Mouse (Mus musculus) left cerebral cortex, postnatal 25 days (tissue): ENCODE data around the gene Zkscan14. TPM values are rescaled to one million over a fixed set of nuclear protein-coding genes. Genes with fewer than 3 reads are reported as not detected.
"Not testable (repeated sequence)": the region's sequence is repeated elsewhere in the genome, so short reads cannot be mapped to it uniquely, and the experiment has no call there.

Experiments used
- DNase-seq, 2 experiments: peaks; one replicate each; pipeline ENCODE4 v3.0.0; 2022; ENCODE audit warnings: low spot score in 2 of 2, mixed read lengths in 1 of 2
- intact Hi-C: fragments of 180-260 bp; cut with DNase I; formaldehyde crosslinking; loops from one replicate; pipeline ENCODE4 v1.15.1; 2025
- total RNA-seq, 2 experiments: library from RNA; stranded (reverse); gene quantifications; 2 replicates each; pipeline ENCODE4 v1.2.3; 2021

Zkscan14 gene
- total RNA-seq = 10 to 100 TPM; 11.5 to 12.6 TPM

DNA sequence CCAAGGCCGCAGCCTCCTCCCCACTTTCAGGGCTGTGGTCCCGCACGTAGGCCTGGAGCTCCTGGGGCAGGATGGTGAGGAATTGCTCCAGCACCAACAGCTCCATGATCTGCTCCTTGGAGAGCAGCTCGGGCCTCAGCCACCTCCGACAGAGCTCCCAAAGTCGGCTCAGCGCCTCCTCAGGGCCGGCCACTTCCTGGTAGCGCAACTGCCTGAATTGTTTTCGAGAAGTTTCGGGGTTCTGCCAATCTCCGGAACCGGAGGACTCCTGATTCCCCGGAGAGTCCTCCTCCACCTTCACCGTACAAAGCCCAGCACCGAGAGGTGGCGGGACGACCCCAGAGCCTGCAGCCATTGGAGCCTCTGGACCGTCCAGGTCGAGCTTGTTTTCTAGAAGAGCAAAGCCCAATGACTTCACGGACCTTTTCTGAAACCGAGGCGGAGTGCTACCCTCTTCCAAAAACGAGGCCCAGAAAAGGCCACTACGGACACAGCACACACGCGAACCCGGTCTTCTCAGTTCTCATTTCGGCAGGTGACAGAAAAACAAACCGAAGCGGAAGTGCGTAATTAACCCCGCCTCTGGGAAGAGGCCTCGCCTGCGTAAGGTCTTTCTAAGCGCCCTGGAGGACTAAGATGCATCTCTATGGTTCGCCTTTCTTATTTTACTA, at the start of gene Zkscan14:
Gene Zkscan14 (minus strand): TSS at position 548 of the 671 bp plus-strand sequence.
- intact Hi-C loops = no loop called here
- peak; percentile 71 to 88 for DNase-seq

- DNase-seq = no peak
- intact Hi-C loops = no loop called here
These were observed 47.9 kb upstream of the Zkscan14 start for GRCm38 (mm10) chr5:145249520-145249919.

- DNase-seq = peak; percentile 13 to 35
- intact Hi-C loops = loop anchor here (5.0 kb wide), 2 partner anchors 48 to 133 kb away; partner anchors contain the start of gene Zscan25
These were observed 33.0 kb upstream of the Zkscan14 start for GRCm38 (mm10) chr5:145234636-145235035.

GRCm38 (mm10) chr5:145231893-145232411, 30.3 kb upstream of the Zkscan14 start:
- intact Hi-C loops = loop anchor here (1.0 to 5.0 kb wide), 4 partner anchors 27 to 135 kb away; partner anchors contain the start of genes Zkscan5 and Zscan25
- DNase-seq = no peak

DNA sequence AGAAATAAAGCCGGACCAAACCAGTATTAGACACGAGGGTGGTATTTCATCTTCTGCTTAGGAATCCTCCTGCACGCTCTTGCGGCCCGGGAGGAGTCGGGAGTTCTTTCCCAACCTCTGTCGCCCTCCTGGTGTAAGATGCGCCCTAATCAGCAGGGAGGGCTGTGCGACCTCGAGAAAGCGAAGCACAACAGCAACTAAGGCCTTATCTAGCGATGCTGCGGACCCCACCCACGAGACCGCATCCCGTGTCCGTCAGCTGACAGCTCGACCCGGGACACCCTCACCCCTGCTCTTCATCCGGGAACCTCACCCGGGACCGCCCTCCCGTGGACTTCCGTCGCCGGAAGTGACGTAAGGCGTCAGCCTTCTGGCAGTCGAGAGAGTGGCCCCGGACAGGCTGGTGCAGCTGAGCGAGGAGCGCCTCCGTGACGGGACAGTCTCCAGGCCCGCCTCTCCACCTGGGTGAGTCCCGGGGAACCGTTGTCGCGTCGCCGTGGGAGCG, 29.8 kb upstream of the Zkscan14 start, which contains the start of gene Zfp655:
Gene Zfp655 (plus strand): TSS at position 349 of the 505 bp plus-strand sequence.
- intact Hi-C loops = loop anchor here (1.0 to 5.0 kb wide), 4 partner anchors 27 to 136 kb away; partner anchors contain the start of genes Zkscan5 and Zscan25
- peak; percentile 98 for DNase-seq

GRCm38 (mm10) chr5:145230641-145231040, 29.0 kb upstream of the Zkscan14 start:
- DNase-seq = no peak
- intact Hi-C loops = loop anchor here (1.0 to 5.0 kb wide), 4 partner anchors 26 to 137 kb away; partner anchors contain the start of genes Zkscan5 and Zscan25

DNA sequence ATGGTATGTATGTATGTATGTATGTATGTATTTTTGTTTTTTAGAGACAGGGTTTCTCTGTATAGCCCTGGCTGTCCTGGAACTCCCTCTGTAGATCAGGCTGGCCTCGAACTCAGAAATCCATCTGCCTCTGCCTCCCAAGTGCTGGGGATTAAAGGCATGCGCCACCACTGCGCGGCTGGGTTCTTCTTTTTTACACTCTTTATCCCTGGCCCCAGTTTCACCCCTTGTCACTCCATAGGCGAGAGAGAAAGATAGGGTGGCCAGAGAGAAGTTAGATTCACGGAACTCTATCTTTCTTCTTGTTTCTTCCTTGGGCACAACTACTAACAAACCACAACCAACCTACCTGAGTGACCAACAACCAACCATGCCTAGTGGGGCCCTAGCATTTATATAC, 27.6 kb upstream of the Zkscan14 start:
- intact Hi-C loops, DNase-seq: not testable (repeated sequence)

GRCm38 (mm10) chr5:145226453-145226852, 24.8 kb upstream of the Zkscan14 start:
- DNase-seq = no peak
- intact Hi-C loops = no loop called here

- intact Hi-C loops = no loop called here
- no peak for DNase-seq
These were observed 21.7 kb upstream of the Zkscan14 start for GRCm38 (mm10) chr5:145223395-145223794.

- no peak for DNase-seq
- intact Hi-C loops = no loop called here
These were observed 21.2 kb upstream of the Zkscan14 start for GRCm38 (mm10) chr5:145222840-145223239.

DNA sequence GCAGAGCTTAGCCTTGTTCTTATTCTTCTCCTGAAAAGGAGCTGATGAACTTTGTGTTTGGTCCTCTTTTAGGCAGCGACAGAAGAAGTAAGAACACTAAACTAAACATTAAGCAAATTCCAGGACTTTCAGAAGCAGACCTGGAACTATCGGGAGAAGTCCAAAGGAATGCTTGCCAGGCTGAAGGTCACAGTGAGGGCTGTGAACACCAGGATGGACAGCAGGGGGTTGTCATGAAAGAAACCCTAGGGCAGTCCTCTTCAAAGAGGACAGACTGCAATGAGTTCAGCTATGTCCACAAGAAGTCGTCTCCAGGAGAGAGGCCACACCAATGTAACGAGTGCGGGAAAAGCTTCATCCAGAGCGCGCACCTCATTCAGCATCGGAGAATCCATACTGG, 18.3 kb upstream of the Zkscan14 start:
- intact Hi-C loops = no loop called here
- DNase-seq = no peak

- DNase-seq = no peak
- intact Hi-C loops = no loop called here
These were observed 17.0 kb upstream of the Zkscan14 start for GRCm38 (mm10) chr5:145218671-145219070.

GRCm38 (mm10) chr5:145218206-145218605, 16.5 kb upstream of the Zkscan14 start:
- intact Hi-C loops = no loop called here
- DNase-seq = no peak

- intact Hi-C loops = no loop called here
These were observed 16.1 kb upstream of the Zkscan14 start for GRCm38 (mm10) chr5:145217746-145218145.

GRCm38 (mm10) chr5:145214679-145215078, 13.0 kb upstream of the Zkscan14 start:
- DNase-seq = no peak
- intact Hi-C loops = no loop called here

More at GRCm38 (mm10) chr5:145217746-145218145, 16.1 kb upstream of the Zkscan14 start:
- DNase-seq = no peak

GRCm38 (mm10) chr5:145213505-145213904, 11.8 kb upstream of the Zkscan14 start:
- intact Hi-C loops = no loop called here
- DNase-seq = no peak

GRCm38 (mm10) chr5:145212216-145212615, 10.5 kb upstream of the Zkscan14 start:
- intact Hi-C loops = no loop called here
- DNase-seq = no peak

GRCm38 (mm10) chr5:145211340-145211739, 9.7 kb upstream of the Zkscan14 start:
- DNase-seq = no peak
- intact Hi-C loops = no loop called here

GRCm38 (mm10) chr5:145208391-145208790, 6.7 kb upstream of the Zkscan14 start:
- DNase-seq, intact Hi-C loops: not testable (repeated sequence)

DNA sequence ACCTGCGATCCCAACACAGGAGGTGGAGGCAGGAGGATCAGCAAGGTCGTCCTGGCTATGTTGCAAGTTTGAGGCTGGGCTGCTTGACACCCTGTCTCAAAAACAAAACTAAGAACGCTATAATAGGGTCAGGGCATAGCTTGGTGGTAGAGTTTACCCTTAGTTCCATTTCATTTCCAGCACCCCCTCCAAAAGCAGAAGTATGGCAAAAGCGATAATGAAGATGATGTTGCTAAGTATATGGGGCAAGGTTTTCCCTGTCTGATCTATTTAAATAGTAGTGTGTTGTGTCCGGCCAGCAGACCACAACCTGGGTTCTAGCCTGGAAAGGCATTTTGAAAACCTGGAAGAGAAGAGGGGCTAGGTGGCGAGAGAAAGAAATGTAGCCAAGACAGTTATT, 6.3 kb upstream of the Zkscan14 start:
- DNase-seq = no peak
- intact Hi-C loops = no loop called here

- DNase-seq = no peak
- intact Hi-C loops = no loop called here
These were observed 5.7 kb upstream of the Zkscan14 start for GRCm38 (mm10) chr5:145207385-145207784.
